Mouse (Mus musculus) large intestine, adult 2 months (tissue): Measurements from ENCODE around the gene Cacna2d4. TPM values are rescaled to one million over a fixed set of nuclear protein-coding genes. Genes with fewer than 3 reads are reported as not detected.

Source experiments
- polyA plus RNA-seq: library from polyadenylated mRNA; depleted of rRNA; stranded (reverse); fragments of >200 nt; gene quantifications from 2 replicates; pipeline ENCODE4 v1.2.3, GENCODE M21; 2012; rRNA removed

The Cacna2d4 gene
- polyA plus RNA-seq, 1 experiment = 0.37 TPM

Other genes starting within 250 kb of the Cacna2d4 start
- 9.7 and 13.2 TPM in 2 replicates for gene Dcp1b, start 61.3 kb upstream of the Cacna2d4 start, polyA plus RNA-seq
- 1.8 and 3.5 TPM in 2 replicates for gene Cacna1c, start 40.1 kb upstream of the Cacna2d4 start, polyA plus RNA-seq
- gene Lrtm2, start 94.2 kb downstream of the Cacna2d4 start, polyA plus RNA-seq = 0.05 TPM in 1 of 2 replicates, not detected in the other
- gene Adipor2, start 181.2 kb downstream of the Cacna2d4 start, polyA plus RNA-seq = 75.8 and 127 TPM in 2 replicates
- gene Fbxl14, start 243.1 kb downstream of the Cacna2d4 start, polyA plus RNA-seq = 47.0 and 54.4 TPM in 2 replicates